Mouse (Mus musculus) frontal cortex, postnatal 25 days (tissue): ENCODE measurements at regions not wholly inside any gene's neighbourhood (a gene's known extent, or its start where the extent isn't known, plus 50 kb on each side); places are given as distances from the start of the nearest gene placed in this dataset.

Experiments used
- DNase-seq, 2 experiments: peaks; one replicate each; pipeline ENCODE4 v3.0.0; 2022; ENCODE audit warnings: low spot score in 2 of 2

DNA sequence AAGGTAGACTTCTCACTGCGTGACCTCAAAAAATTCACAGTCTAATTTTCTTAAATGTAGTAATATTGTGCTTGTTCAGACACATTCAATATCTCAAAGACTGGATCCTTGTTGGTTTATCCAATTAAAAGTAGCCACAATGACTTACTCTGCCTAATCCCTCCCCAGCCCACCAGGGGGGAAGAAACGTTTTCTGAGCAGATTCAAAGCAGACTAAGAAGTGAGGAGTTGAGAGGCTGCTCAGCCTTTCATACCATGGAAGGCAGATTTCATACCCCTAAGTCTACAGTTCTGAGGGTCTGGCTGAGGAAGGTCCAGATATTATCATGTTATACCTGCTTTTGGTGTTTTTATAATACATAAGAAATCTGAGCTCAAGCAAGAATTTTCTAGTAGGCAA, 604.7 kb downstream of the Rps29 start:
- no peak for DNase-seq

DNA sequence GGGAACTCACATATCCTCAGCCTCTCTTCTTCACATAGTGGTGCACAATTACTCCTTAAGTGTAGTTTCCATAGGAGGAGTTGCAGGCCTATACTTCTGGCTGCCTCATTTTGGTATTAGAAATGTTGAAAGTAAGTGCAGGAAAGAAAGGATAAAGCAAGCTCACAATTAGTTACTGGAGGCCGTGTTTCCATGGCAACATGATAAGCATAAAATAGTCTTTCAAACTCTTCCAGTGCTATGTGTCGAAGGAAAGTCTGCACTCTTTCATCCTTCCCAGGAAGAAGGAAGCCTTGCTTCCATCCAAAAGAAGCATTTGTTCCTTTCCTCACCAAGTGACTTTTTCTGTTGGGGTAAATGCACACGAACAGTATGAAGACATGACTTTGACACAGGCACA, 617.2 kb downstream of the Rps29 start:
- no peak for DNase-seq

GRCm38 (mm10) chr12:68500794-68501193, 658.2 kb downstream of the Rps29 start:
- DNase-seq: peak in 1 of 2 experiments; percentile 3

DNA sequence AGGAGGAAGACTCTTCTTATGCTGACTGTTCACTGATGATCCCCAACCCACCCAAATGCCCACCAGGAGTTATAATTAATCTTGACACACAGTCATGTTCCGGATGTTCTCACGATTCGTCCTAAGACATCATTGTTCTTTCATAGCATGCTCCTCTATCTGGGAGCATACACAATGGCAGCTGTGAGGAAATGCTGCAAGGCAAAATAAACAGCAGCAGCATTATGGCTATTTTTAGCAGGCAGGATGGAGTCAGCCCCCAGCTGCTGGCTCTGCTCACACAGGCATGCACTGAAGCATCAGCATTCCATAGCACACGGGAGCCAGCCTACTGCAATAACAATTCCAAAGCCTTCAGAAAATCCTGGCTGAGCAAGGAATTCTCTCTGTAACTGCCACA, 696.0 kb downstream of the Rps29 start:
- DNase-seq: peak; percentile 3 to 9

DNA sequence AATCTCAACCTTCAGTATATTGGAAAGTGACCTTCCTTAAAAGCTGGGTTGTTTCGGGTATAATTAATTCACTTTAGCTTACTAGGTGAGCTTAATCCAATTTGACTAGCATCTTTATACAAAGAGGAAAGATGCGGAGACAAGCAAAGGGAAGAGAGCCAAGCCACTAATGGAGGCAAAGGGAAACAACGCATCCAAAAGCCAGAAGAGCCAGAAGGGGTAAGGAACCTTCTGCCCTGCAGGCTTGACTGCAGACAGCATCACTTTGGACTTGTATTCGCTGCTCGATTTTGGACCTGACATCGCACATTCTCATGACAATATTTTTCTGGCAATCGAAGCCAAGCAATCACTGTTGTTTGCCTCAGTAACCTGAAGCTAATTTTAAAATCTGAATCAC, 700.8 kb downstream of the Rps29 start:
- no peak for DNase-seq

- DNase-seq: no peak
These were observed 732.4 kb downstream of the Rps29 start for GRCm38 (mm10) chr12:68426601-68427000.

DNA sequence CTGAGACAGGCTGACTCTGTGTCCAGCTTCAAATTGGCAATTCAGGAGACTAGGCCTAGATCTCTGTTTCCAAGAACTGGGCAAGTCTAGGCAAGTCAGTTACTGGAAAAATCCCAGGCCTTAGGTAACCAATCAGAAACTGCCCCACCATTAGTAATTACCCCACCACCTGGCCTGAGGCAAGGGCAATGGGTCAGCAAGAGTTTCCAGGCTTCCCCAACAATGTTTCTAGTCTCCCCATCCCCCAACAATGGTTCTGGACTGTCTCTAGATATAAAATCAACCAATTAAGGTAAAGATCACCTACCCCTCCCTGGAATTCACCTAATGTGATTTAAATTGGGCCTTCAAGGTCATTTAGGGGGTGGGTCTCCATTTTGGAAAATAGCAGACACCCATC, 734.0 kb downstream of the Rps29 start:
- DNase-seq: no peak
